Mouse (Mus musculus): ENCODE measurements at regions not wholly inside any gene's neighbourhood (a gene's known extent, or its start where the extent isn't known, plus 50 kb on each side); places are given as distances from the start of the nearest gene placed in this dataset.
A peak's percentile ranks its signal among the peaks of the same experiment; 100 is the strongest.

GRCm38 (mm10) chr3:29890764-29891163 is 657.0 kb downstream of the Mecom start:
- no peak overlapping the region for H3K27ac ChIP-seq
- intact Hi-C loops (cut with DNase I), result no loop called here
- no peak overlapping the region for H3K4me3 ChIP-seq
- peak; percentile 31 for TF ChIP-seq CTCF (IDR thresholded peaks at IDR 0.05)
- DNase-seq (ENCODE audit: extremely low spot score in 1 of 2, low spot score in 2 of 2), result no peak

GRCm38 (mm10) chr3:29890286-29890685 is 657.5 kb downstream of the Mecom start:
- H3K27ac ChIP-seq, result no peak overlapping the region
- no peak overlapping the region for H3K4me3 ChIP-seq
- no peak for DNase-seq (ENCODE audit: extremely low spot score in 1 of 2, low spot score in 2 of 2)
- no peak for TF ChIP-seq CTCF (IDR thresholded peaks at IDR 0.05)
- intact Hi-C loops (cut with DNase I), result no loop called here

- no peak overlapping the region for H3K27ac ChIP-seq
- H3K4me3 ChIP-seq, result no peak overlapping the region
- no peak for TF ChIP-seq CTCF (IDR thresholded peaks at IDR 0.05)
- DNase-seq (ENCODE audit: extremely low spot score in 1 of 2, low spot score in 2 of 2), result no peak
- intact Hi-C loops (cut with DNase I), result no loop called here
These were observed 658.2 kb downstream of the Mecom start for GRCm38 (mm10) chr3:29889638-29890037.

GRCm38 (mm10) chr3:29879966-29880365 is 667.8 kb downstream of the Mecom start:
- no peak for DNase-seq (ENCODE audit: extremely low spot score in 1 of 2, low spot score in 2 of 2)
- TF ChIP-seq CTCF (IDR thresholded peaks at IDR 0.05), result no peak
- no peak overlapping the region for H3K4me3 ChIP-seq
- no peak overlapping the region for H3K27ac ChIP-seq
- intact Hi-C loops (cut with DNase I), result no loop called here

GRCm38 (mm10) chr3:29875768-29876167 is 672.0 kb downstream of the Mecom start:
- TF ChIP-seq CTCF (IDR thresholded peaks at IDR 0.05), result no peak
- no peak for DNase-seq (ENCODE audit: extremely low spot score in 1 of 2, low spot score in 2 of 2)
- Histone ChIP-seq H3K27ac (no peak overlapping the region), H3K4me3 (no peak overlapping the region)
- intact Hi-C loops (cut with DNase I), result no loop called here

GRCm38 (mm10) chr3:29862437-29862836 is 685.4 kb downstream of the Mecom start:
- TF ChIP-seq CTCF (IDR thresholded peaks at IDR 0.05), result no peak
- H3K4me3 ChIP-seq, result no peak overlapping the region
- intact Hi-C loops (cut with DNase I), result no loop called here
- H3K27ac ChIP-seq, result no peak overlapping the region
- DNase-seq (ENCODE audit: extremely low spot score in 1 of 2, low spot score in 2 of 2), result no peak

GRCm38 (mm10) chr3:29852465-29852864 is 695.3 kb downstream of the Mecom start:
- H3K27ac ChIP-seq, result no peak overlapping the region
- no peak for TF ChIP-seq CTCF (IDR thresholded peaks at IDR 0.05)
- intact Hi-C loops (cut with DNase I), result no loop called here
- no peak overlapping the region for H3K4me3 ChIP-seq
- no peak for DNase-seq (ENCODE audit: extremely low spot score in 1 of 2, low spot score in 2 of 2)

GRCm38 (mm10) chr3:29835432-29835831 is 712.4 kb downstream of the Mecom start:
- DNase-seq (ENCODE audit: extremely low spot score in 1 of 2, low spot score in 2 of 2), result no peak
- no peak overlapping the region for H3K4me3 ChIP-seq
- intact Hi-C loops (cut with DNase I), result no loop called here
- H3K27ac ChIP-seq, result no peak overlapping the region
- no peak for TF ChIP-seq CTCF (IDR thresholded peaks at IDR 0.05)

GRCm38 (mm10) chr3:29834884-29835283 is 712.9 kb downstream of the Mecom start:
- DNase-seq (ENCODE audit: extremely low spot score in 1 of 2, low spot score in 2 of 2), result no peak
- intact Hi-C loops (cut with DNase I), result no loop called here
- no peak overlapping the region for H3K4me3 ChIP-seq
- TF ChIP-seq CTCF (IDR thresholded peaks at IDR 0.05), result no peak
- no peak overlapping the region for H3K27ac ChIP-seq

GRCm38 (mm10) chr3:29831346-29831745 is 716.5 kb downstream of the Mecom start:
- Histone ChIP-seq H3K4me3 (no peak overlapping the region), H3K27ac (no peak overlapping the region)
- DNase-seq (ENCODE audit: extremely low spot score in 1 of 2, low spot score in 2 of 2), result no peak
- intact Hi-C loops (cut with DNase I), result no loop called here
- TF ChIP-seq CTCF (IDR thresholded peaks at IDR 0.05), result no peak

GRCm38 (mm10) chr3:29822622-29823370 is 725.0 kb downstream of the Mecom start:
- intact Hi-C loops (cut with DNase I), result no loop called here
- TF ChIP-seq CTCF (IDR thresholded peaks at IDR 0.05), result no peak
- Histone ChIP-seq H3K27ac (no peak overlapping the region), H3K4me3 (no peak overlapping the region)
- no peak for DNase-seq (ENCODE audit: extremely low spot score in 1 of 2, low spot score in 2 of 2)

- intact Hi-C loops (cut with DNase I), result loop anchor here (10.0 kb wide), 2 partner anchors 198 to 348 kb away; no protein-coding TSS in a partner anchor
- DNase-seq (ENCODE audit: extremely low spot score in 1 of 2, low spot score in 2 of 2), result no peak
- no peak for TF ChIP-seq CTCF (IDR thresholded peaks at IDR 0.05)
These were observed 730.8 kb downstream of the Mecom start for GRCm38 (mm10) chr3:29816964-29817363.

GRCm38 (mm10) chr3:29813276-29813675 is 731.5 kb downstream of the Egfem1 start:
- no peak for TF ChIP-seq CTCF (IDR thresholded peaks at IDR 0.05)
- H3K4me3 ChIP-seq, result no peak overlapping the region
- H3K27ac ChIP-seq, result no peak overlapping the region
- intact Hi-C loops (cut with DNase I), result loop anchor here (2.0 to 10.0 kb wide), 3 partner anchors 202 to 748 kb away; no protein-coding TSS in a partner anchor
- DNase-seq (ENCODE audit: extremely low spot score in 1 of 2, low spot score in 2 of 2), result no peak

More at GRCm38 (mm10) chr3:29816964-29817363, 730.8 kb downstream of the Mecom start:
- Histone ChIP-seq H3K4me3 (no peak overlapping the region), H3K27ac (no peak overlapping the region)

Measured in left cerebral cortex, adult 2 months (tissue).